Mouse (Mus musculus): Measurements from ENCODE around the gene Hipk2. TPM values are rescaled to one million over a fixed set of nuclear protein-coding genes. Genes with fewer than 3 reads are reported as not detected.

Gene Hipk2
- polyA plus RNA-seq, 1 experiment from 2014 or later = 18.0 TPM

DNA sequence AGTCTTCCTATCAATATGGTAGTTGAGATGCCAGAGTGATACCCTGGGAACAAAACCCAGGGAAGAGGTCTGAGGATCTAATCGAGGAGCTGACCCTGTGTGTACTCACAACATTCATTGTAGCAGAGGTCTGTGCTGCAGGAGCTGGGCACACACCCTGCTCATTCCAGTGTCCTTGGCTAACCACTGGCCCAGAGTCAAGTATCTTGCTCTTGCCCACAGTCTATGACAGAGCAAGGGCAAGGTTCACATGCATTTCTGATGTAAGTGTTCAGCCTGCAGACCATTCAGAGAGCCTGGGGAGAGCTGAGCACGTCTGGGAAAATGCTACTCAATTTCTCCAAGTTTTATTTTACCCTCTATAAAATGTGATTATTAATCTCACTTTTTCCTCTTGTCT lies 122.2 kb downstream of the Hipk2 start:
- no peak overlapping the region for H3K27ac ChIP-seq (replicated peaks)
- no peak overlapping the region for H3K4me3 ChIP-seq (replicated peaks)
- H3K4me2 ChIP-seq = no peak overlapping the region
- H3K27me3 ChIP-seq = no peaks in the 10 kb centered on the region
- H3K36me3 ChIP-seq (replicated peaks) = peaks cover 64% of the 10 kb centered on the region
- no peak for ATAC-seq (ENCODE audit: insufficient read depth)
- H3K9me3 ChIP-seq (replicated peaks) = no peaks in the 10 kb centered on the region
- H3K4me1 ChIP-seq (replicated peaks) = peaks cover 31% of the 10 kb centered on the region
- no peak overlapping the region for H3K9ac ChIP-seq
- WGBS (ENCODE audit: insufficient replicate concordance) = 76% methylated on average over 2 of the region's 2 CpGs

DNA sequence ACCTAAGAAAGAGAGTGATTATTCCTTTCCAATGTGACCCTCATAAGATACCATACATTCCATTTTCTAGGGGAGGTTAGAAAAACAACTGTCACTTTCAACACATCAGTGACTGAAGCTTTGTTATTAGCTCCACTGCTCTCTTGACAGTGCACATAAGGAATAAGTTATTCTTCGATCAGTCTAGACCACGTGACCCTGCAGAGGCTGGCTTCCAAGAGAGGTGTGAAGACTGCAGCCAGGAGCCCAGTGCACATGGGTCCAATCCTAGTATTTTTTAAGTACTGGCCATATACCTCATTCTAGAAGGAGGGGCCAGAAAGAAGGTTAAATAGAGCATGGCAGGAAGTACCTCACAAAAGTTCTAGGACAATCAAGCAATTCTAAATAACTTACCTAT lies 122.9 kb downstream of the Hipk2 start:
- peaks cover 61% of the 10 kb centered on the region for H3K36me3 ChIP-seq (replicated peaks)
- H3K4me2 ChIP-seq = no peak overlapping the region
- H3K27ac ChIP-seq (replicated peaks) = no peak overlapping the region
- H3K4me3 ChIP-seq (replicated peaks) = no peak overlapping the region
- peaks cover 24% of the 10 kb centered on the region for H3K4me1 ChIP-seq (replicated peaks)
- no peaks in the 10 kb centered on the region for H3K9me3 ChIP-seq (replicated peaks)
- no peak overlapping the region for H3K9ac ChIP-seq
- ATAC-seq (ENCODE audit: insufficient read depth) = no peak
- H3K27me3 ChIP-seq = no peaks in the 10 kb centered on the region
- 85% methylated on average over 2 of the region's 2 CpGs for WGBS (ENCODE audit: insufficient replicate concordance)

DNA sequence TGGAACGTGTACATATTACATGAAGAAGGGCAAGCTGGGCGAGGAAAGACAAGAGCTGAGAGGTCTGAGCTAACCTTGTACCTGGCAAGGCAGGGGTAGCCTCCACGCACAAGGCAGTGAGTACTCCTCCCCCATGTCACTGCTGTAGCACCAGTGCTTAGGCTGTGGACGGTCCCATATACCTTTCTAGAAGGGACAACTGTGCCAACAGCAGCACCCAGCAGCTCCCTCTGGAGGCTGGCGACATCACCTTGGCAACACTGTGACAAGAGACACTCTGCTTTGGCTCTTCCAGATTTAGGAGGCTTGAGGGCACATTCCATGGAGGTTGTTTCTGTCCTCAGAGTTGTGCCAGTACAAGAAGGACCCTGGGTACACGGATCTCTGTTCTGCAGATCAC lies 123.5 kb downstream of the Hipk2 start:
- H3K4me3 ChIP-seq (replicated peaks) = no peak overlapping the region
- no peak for ATAC-seq (ENCODE audit: insufficient read depth)
- no peak overlapping the region for H3K27ac ChIP-seq (replicated peaks)
- no peak overlapping the region for H3K9ac ChIP-seq
- H3K36me3 ChIP-seq (replicated peaks) = peaks cover 65% of the 10 kb centered on the region
- no peaks in the 10 kb centered on the region for H3K9me3 ChIP-seq (replicated peaks)
- H3K27me3 ChIP-seq = no peaks in the 10 kb centered on the region
- peaks cover 18% of the 10 kb centered on the region for H3K4me1 ChIP-seq (replicated peaks)
- 80% methylated on average over 6 of the region's 6 CpGs for WGBS (ENCODE audit: insufficient replicate concordance)
- H3K4me2 ChIP-seq = no peak overlapping the region

DNA sequence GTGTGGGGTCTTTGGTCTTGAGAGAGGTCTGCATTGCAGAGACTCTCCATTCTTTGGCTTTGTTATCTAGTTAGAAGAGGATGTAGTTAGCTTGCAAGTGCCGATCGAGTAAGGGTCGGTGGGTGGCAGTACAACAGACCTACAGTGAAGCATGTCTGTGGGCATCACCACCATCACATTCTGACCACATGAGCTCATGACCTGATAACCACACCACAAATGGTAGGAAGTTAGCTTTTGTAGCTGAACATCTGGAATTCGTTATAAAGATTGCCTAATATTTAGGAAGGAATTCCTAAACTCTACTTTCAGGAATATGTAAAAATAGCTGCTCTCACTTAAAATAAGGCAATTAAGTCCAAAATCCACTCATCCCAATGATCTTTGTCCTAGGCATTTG lies 127.9 kb downstream of the Hipk2 start:
- peaks cover 81% of the 10 kb centered on the region for H3K36me3 ChIP-seq (replicated peaks)
- no peaks in the 10 kb centered on the region for H3K9me3 ChIP-seq (replicated peaks)
- no peaks in the 10 kb centered on the region for H3K27me3 ChIP-seq
- no peak overlapping the region for H3K4me3 ChIP-seq (replicated peaks)
- no peak overlapping the region for H3K27ac ChIP-seq (replicated peaks)
- no peak overlapping the region for H3K9ac ChIP-seq
- 29% methylated on average over 4 of the region's 4 CpGs for WGBS (ENCODE audit: insufficient replicate concordance)
- H3K4me2 ChIP-seq = no peak overlapping the region
- ATAC-seq (ENCODE audit: insufficient read depth) = no peak
- H3K4me1 ChIP-seq (replicated peaks) = peaks cover 8% of the 10 kb centered on the region; the same call in 1 of the 2 replicates

DNA sequence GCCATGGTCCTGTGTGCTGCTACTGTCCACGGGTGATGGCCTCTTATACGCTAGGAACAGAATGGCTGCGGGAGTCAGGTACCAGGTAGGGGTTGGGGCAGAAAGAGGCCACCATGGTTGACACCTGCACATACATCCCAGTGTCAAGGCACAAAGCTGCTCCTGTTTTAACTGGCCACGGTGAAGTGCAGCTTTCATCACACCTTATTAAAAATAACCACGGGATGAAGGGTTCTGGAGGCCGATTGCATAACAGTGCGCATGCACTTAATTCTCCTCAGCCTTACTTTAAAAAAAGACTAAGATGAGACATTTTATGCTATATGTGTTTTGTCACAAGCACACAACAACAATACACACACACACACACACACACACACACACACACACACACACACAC lies 132.6 kb downstream of the Hipk2 start:
- Histone ChIP-seq H3K27ac (replicated peaks) (no peak overlapping the region), H3K36me3 (replicated peaks) (peaks cover 95% of the 10 kb centered on the region)
- WGBS (ENCODE audit: insufficient replicate concordance) = 87% methylated on average over 7 of the region's 7 CpGs

DNA sequence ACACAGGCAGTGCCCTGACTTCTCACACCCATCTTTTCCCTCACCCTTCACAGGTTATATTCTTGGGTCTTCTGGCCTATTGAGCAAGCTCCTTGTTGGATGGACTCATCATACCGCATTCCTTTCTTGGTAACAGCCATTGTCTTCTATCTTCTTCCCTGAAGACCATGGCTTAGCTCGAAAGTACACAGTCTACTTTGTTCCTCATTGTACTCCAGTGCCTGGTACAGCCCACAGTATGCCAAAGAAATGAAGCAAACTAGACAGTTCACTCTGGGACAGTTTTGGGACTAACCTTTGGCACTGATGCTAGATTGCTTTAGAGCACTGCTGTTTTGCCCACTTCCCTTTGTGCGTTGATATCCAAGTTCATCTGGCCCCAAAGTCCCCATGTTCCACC lies 133.5 kb downstream of the Hipk2 start:
- no peak overlapping the region for H3K4me3 ChIP-seq (replicated peaks)
- WGBS (ENCODE audit: insufficient replicate concordance) = 95% methylated on average over 3 of the region's 3 CpGs
- no peak overlapping the region for H3K4me2 ChIP-seq
- H3K27ac ChIP-seq (replicated peaks) = no peak overlapping the region
- ATAC-seq (ENCODE audit: insufficient read depth) = no peak
- H3K9ac ChIP-seq = no peak overlapping the region
- H3K27me3 ChIP-seq = no peaks in the 10 kb centered on the region
- H3K36me3 ChIP-seq (replicated peaks) = peaks cover 97% of the 10 kb centered on the region
- no peaks in the 10 kb centered on the region for H3K9me3 ChIP-seq (replicated peaks)
- H3K4me1 ChIP-seq (replicated peaks) = peaks cover 18% of the 10 kb centered on the region; the same call in 1 of the 2 replicates

More for the DNA sequence above, 132.6 kb downstream of the Hipk2 start:
- H3K4me3 ChIP-seq (replicated peaks) = no peak overlapping the region
- H3K9ac ChIP-seq = no peak overlapping the region
- H3K4me1 ChIP-seq (replicated peaks) = peaks cover 11% of the 10 kb centered on the region; the same call in 1 of the 2 replicates
- H3K4me2 ChIP-seq = no peak overlapping the region
- H3K9me3 ChIP-seq (replicated peaks) = no peaks in the 10 kb centered on the region
- no peaks in the 10 kb centered on the region for H3K27me3 ChIP-seq
- ATAC-seq (ENCODE audit: insufficient read depth) = no peak

DNA sequence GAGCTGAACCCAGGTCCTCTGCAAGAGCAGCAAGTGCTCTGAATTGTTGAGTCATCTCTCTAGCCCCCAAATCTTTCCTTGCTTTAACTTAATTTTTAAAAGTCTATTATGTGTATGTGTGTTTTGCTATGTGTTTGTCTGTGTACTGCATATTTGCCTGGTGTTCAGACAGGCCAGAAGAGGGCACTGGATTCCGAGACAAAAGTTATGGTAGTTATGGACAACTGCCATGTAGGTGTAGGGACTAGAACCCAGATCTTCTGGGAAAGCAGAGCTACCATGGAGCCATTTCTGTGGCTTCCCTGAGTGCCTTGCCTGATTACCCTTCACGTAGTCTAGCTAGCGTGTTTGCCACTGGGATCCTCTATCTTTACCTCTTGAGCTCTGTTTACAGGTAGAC lies 134.9 kb downstream of the Hipk2 start:
- H3K36me3 ChIP-seq (replicated peaks) = peaks cover 98% of the 10 kb centered on the region
- H3K4me3 ChIP-seq (replicated peaks) = no peak overlapping the region
- no peak overlapping the region for H3K4me2 ChIP-seq
- H3K9ac ChIP-seq = no peak overlapping the region
- ATAC-seq (ENCODE audit: insufficient read depth) = no peak
- WGBS (ENCODE audit: insufficient replicate concordance) = 88% methylated on average over 3 of the region's 3 CpGs
- no peaks in the 10 kb centered on the region for H3K9me3 ChIP-seq (replicated peaks)
- H3K4me1 ChIP-seq (replicated peaks) = peaks cover 30% of the 10 kb centered on the region
- H3K27ac ChIP-seq (replicated peaks) = no peak overlapping the region
- no peaks in the 10 kb centered on the region for H3K27me3 ChIP-seq

DNA sequence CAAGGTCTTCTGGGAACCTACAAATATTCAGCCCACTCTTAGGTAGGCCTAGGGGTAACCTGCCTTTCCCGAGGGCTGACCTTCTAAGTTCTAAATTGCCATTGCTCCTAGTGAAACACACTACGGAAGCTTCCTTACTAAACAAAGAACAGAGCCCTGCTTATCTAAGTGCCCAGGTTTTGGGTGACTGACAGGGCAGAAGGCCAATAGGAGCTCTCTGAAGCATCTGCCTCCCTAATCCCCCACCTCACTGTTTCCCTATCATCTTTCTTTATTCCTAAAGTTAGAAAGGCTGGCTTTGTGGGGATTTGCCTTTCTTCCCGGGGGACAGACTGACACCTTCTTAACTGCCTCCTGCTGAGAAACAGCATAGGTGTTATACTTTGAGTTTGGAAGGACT lies 136.7 kb downstream of the Hipk2 start:
- no peaks in the 10 kb centered on the region for H3K9me3 ChIP-seq (replicated peaks)
- H3K9ac ChIP-seq = no peak overlapping the region
- ATAC-seq (ENCODE audit: insufficient read depth) = no peak
- H3K4me3 ChIP-seq (replicated peaks) = no peak overlapping the region
- peaks cover 98% of the 10 kb centered on the region for H3K36me3 ChIP-seq (replicated peaks)
- H3K4me1 ChIP-seq (replicated peaks) = peaks cover 30% of the 10 kb centered on the region
- 45% methylated on average over 3 of the region's 3 CpGs for WGBS (ENCODE audit: insufficient replicate concordance)
- H3K27me3 ChIP-seq = no peaks in the 10 kb centered on the region
- no peak overlapping the region for H3K4me2 ChIP-seq
- no peak overlapping the region for H3K27ac ChIP-seq (replicated peaks)

DNA sequence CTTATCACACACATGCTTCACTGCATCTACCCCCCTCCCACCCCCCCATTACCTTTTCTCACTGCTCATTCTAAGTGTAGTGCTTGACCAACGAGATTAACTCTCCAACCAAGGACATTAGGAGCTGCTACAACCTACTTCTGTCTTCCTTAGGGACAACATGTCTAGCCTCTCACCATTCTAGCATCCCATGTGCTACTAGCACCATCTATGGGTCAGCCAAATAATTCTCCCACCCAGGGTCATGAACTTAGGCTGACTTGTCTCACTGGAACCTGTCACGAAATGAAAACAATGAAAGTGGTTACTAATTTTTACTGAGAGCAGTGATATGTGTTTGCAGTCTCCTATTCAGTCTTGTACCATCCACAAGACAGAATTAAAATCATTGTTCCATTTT lies 138.2 kb downstream of the Hipk2 start:
- Histone ChIP-seq H3K27me3 (no peaks in the 10 kb centered on the region), H3K4me2 (no peak overlapping the region), H3K36me3 (replicated peaks) (peaks cover 98% of the 10 kb centered on the region), H3K9ac (no peak overlapping the region), H3K4me1 (replicated peaks) (peaks cover 30% of the 10 kb centered on the region), H3K27ac (replicated peaks) (no peak overlapping the region; the same call in 1 of the 2 replicates), H3K9me3 (replicated peaks) (no peaks in the 10 kb centered on the region), H3K4me3 (replicated peaks) (no peak overlapping the region)
- no peak for ATAC-seq (ENCODE audit: insufficient read depth)
- 52% methylated on average over 2 of the region's 2 CpGs for WGBS (ENCODE audit: insufficient replicate concordance)

DNA sequence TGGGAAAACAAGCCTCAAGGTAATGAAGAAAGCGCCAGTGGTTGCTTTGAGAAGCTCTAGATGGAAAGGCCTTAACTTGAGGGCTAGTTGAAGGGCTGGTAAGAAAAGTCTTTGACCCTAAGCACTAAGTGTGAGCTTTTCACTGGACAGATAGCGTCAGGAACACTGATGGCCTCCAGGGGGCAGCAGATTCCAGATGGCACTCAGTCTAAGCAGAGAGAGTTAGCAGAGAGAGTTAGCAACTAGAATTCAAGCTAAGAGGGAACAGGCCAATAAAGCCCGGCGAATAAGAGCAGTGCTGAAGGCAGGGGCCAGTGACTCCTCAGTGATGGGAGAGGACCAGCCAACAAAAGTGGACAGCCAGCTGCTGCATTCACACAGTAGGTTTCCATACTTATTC lies 139.7 kb downstream of the Hipk2 start:
- Histone ChIP-seq H3K9me3 (replicated peaks) (no peaks in the 10 kb centered on the region), H3K4me1 (replicated peaks) (peaks cover 30% of the 10 kb centered on the region), H3K9ac (no peak overlapping the region), H3K4me2 (no peak overlapping the region), H3K36me3 (replicated peaks) (peaks cover 98% of the 10 kb centered on the region), H3K27ac (replicated peaks) (peak overlapping the region; percentile 26; the same call in 1 of the 2 replicates), H3K4me3 (replicated peaks) (no peak overlapping the region), H3K27me3 (no peaks in the 10 kb centered on the region)
- 15% methylated on average over 4 of the region's 4 CpGs for WGBS (ENCODE audit: insufficient replicate concordance)
- peak; percentile 76 for ATAC-seq (ENCODE audit: insufficient read depth)

DNA sequence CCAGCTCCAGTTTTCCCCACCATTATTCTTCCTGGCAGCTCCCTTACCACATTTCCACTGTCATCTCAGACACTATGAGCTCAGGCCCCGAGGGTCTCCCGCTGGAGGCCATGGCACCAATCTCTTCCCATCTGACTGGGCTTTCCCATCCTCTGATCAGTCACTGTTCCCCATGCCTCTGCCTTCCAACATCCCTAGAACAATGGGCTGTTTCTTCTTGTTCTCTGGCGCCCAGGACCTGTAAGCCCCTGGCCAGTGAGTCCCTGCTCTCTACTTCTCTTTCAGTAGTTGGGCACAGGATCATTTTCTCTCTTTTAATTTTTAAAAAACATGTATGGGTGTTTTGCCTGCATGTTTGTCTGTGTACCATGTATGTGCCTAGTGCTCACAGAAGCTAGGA lies 143.3 kb downstream of the Hipk2 start:
- no peak overlapping the region for H3K27ac ChIP-seq (replicated peaks)
- no peak for ATAC-seq (ENCODE audit: insufficient read depth)
- no peak overlapping the region for H3K9ac ChIP-seq
- peaks cover 14% of the 10 kb centered on the region for H3K4me1 ChIP-seq (replicated peaks)
- H3K27me3 ChIP-seq = no peaks in the 10 kb centered on the region
- H3K9me3 ChIP-seq (replicated peaks) = no peaks in the 10 kb centered on the region
- H3K36me3 ChIP-seq (replicated peaks) = peaks cover 95% of the 10 kb centered on the region
- no peak overlapping the region for H3K4me2 ChIP-seq
- no peak overlapping the region for H3K4me3 ChIP-seq (replicated peaks)
- 89% methylated on average over 3 of the region's 3 CpGs for WGBS (ENCODE audit: insufficient replicate concordance)
